Mouse (Mus musculus) small intestine, adult 2 months (tissue): ENCODE measurements around the gene Ikzf3.

ENCODE experiments used
- CTCF ChIP-seq: fragments of 200-500 bp; IDR thresholded peaks from 2 replicates; pipeline ENCODE4 v1.5.1; 2012; ENCODE audit warnings: low read depth, mild to moderate bottlenecking, control low read depth, inconsistent platforms, low read length, moderate library complexity, mixed read lengths; ENCODE audit not compliant: insufficient replicate concordance, insufficient read length; ENCODE audit errors: extremely low read depth
- POLR2A ChIP-seq: fragments of 200-500 bp; IDR thresholded peaks from 2 replicates; pipeline ENCODE4 v1.6.1; 2012; ENCODE audit warnings: low read depth, mild to moderate bottlenecking, control low read depth, inconsistent platforms, low read length, moderate library complexity

- TF ChIP-seq POLR2A (no peak), CTCF (no peak)
Measured at GRCm38 (mm10) chr11:98512881-98513280, 33.0 kb downstream of the Ikzf3 start.
